Mouse (Mus musculus): ENCODE measurements around the gene Sema4d.

The Sema4d gene

DNA sequence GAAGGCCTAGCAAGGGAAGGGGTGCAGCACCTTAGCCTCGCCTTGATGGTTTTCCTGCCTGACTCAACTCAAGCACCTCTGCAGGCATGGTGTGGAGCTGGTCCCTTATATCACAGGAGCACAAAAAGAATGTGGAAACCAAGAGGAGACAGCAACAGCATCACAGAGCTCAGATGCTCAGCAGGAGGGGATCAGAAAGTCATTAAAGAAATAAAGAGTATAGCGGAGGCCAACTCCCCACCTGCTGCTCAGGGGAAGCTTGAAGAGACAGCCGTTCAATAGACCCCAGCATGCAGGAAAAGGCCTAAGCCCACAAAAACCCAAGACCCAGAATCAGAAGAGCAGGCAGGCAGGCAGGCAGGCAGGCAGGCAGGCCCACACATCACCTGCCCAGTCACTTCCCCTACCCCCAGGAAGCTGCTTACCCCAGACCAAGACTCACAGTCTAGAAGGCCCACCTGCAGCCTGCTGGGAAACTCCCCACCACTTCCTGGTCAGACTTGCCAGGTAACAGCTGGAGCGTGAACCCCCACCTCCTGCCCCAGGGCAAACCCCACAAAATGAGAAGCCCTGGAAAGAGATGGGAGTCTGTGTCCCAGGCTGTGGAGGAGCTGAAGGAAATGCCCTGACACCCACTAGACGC is 39.6 kb downstream of the Sema4d start:
- DNase-seq (ENCODE audit: low spot score), result no peak

DNA sequence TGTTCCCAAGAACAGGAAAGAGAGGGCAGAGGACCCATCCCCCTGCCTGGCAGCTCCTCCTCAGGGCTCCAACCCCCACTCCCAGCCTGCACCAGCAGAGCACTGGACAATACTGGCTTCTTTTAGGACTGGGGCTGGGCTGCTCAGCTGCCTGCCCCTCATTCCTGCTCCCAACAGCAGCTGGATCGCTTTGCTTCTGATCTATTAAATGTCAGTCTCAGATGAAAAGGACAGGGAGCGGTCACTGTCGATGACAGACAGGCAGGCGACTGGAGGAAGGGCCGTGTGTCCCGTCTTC is 40.4 kb downstream of the Sema4d start:
- no peak for DNase-seq (ENCODE audit: low spot score)

DNA sequence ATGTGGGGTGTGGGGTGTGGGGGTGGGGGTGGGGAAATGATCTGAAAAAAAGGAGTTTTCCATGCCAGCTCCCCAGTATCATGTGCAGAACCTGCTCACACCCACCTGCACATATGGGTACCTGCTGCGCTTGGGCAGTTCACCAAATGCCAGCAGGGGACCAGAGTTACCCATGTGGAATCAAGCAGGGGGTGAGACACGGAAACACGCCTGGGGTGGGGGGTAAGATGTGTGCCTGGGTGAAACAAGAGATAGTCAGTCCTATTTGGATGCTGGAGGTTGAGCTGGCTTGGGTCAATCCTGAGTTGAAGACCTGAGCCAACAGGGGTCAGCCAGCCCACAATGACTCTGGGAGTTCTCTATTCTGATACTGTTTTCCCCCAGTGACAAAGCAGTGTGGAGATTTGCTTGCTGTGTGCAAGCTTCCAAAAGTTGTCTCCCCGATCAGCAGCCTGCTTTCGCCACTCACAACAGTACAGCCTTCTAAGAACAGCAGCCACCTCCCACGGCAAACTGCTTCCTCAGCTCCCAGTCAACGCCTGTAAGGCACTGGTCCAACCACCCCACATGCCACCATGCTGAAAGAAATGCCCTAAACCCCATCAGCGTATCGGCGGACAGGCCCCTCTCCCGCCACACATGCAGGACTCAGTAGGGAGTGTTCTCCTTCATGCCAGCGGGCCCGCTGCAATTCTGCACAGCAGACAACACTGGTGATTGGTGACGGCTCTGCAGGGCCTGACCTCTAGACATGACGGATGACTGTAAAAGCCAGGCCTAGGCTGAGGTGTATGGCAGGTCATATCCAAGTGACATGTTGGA is 41.0 kb downstream of the Sema4d start:
- no peak for DNase-seq (ENCODE audit: low spot score)

DNA sequence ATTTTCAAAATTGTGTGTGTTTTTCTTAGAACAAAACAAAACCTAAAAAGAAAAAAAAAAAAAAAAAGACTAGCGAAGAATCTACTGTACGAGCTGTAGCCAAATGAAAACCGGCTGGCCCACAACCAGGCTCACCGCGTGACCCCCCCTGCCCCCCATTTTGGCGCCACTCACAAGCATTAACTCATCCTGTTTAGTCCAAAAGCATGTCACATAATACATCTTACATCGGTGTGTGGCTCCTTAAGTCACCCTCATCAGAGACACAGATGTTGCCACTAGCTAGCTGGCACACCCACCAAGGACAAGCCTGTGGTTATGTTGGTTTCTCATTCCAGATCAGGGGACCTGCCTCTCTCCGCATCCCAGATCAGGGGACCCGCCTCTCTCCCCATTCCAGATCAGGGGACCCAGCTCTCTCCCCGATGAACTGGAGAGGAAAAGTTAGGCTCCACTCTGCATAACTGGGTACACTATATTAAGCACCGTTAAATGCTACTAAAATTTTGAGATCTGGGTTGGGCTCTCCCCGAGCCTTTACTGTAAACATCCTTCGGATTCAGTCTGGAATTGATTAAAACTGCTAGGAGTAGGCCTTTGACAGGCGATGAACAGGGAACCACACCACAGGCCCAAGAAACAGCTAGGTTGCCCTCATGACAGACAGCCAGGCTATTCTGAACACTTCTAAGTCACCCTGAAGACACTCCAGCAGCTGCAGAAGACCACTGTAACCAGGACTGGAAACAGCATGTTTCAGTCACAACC is 43.8 kb downstream of the Sema4d start:
- no peak for DNase-seq (ENCODE audit: low spot score)

DNA sequence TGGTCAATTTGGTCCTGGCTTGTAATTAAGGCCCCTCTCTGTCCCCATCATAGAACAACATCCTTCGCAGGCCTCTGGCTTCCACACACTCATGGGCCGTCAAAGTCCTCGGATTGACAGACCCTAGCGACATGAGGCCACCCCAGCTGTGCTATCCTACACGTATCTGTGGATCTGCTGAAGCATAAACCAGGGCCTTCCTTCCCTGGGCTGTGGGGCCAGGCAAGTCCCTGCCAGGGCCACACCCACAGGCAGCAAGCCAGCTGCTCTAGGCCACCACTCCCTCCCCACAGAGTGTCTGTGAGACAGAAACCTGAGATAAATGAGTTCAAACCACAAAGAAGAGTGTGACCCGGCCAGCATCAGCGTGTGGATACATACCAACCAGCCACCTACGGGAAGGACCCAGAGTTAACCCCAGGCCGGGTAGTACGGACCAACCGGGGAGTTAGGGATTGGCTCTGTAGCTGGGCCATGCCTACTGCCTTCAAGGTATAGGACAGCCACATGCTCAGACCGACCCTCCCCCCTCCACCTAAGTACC is 45.5 kb downstream of the Sema4d start:
- DNase-seq (ENCODE audit: low spot score), result no peak

DNA sequence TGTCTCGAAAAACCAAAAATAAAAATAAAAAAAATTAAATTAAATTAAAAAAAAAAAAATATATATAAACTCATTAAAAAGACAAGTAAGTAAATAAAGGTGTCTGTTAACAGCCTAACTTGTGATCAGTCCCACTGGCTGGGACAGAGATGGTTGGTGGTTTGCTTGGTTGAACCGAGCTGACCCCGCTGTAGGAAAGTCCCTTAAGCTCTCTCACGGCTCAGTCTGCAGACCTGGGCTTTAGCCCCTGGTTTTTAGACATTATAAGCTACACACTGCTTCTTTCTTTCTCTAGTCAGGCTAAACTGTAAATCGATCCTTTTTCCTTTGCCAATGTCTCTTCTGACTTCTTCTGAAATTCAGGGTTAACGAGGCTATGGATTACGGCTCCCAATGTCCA is 46.5 kb downstream of the Sema4d start:
- no peak for DNase-seq (ENCODE audit: low spot score)

DNA sequence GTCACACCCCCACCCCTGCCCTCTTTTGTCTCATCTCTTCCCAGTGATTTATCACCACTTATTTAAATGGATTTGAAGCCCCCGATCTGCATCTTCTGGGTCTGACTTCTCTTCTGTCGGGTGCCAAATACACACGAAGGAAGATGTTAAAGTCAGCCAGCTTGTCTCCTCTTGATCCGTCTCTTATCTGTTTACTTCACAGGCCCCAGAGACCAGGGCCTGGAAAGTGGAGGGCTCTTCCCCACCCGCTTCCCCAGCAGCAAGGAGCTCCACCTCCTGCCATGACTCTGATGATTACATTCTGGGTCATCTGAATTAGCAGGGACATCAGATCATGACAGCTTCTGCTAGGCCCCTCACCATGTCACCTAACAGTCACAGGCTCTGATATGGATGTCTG is 47.7 kb downstream of the Sema4d start:
- no peak for DNase-seq (ENCODE audit: low spot score)

DNA sequence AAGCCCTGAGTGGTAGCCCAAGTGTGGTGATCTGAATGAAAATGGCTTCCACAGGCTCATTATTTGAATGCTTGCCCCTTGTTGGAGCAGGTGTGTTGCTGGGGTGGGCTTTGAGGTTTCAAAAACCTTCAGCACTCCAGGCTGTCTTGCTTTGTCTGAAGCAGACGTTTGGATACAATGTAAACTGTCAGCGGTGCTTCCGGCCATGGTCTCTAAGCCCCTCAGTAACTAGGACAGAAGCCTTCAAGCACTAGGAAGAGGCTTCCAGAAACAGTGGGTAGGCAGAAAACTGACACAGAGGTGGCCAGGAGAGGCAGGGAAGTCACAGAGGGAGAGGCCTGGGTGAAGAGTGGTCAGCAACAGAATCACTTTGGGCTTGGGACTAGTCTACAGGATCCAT is 49.7 kb downstream of the Sema4d start:
- no peak for DNase-seq (ENCODE audit: low spot score)

DNA sequence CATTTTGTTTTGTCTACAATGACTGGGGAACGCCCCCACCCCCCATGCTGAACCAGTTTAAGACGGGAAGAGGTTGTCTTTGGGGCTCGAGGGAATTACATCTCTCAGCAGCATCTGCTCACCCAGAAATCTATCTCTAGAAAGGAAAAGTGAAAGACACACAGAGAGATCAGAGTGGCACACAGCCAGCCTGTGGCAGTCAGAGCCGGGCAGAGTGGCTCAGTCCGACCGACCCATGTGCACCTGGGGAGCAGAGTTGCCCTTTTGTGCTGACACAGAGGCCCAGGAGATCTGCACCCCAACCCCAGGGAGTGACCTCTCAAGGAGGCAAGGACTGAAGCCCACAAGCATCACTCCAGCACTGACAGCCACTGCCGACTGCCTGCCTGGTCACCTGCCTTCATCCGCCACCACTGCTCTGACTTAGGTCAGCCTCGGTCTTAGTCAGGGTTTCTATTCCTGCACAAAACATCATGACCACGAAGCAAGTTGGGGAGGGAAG is 50.9 kb downstream of the Sema4d start:
- no peak for DNase-seq (ENCODE audit: low spot score)

DNA sequence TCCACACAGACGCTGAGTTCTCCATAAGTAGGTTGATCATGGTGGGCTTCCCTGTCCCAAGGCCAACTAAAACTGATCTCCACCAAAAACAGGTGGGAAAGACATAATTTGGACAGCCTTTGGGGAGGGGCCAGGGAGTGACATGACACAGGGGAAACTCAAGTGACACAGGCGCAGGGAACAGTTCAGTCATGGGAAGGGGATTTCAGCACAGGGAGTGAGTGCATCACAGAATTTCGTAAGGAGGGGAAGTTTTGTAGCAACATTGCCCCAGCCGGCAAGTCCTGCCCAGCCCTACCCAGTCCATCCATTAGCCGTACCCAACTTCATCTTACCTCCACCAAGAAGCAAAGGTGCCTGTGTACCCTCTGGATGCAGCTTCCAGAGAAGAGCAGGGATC is 52.8 kb downstream of the Sema4d start:
- no peak for DNase-seq (ENCODE audit: low spot score)

DNA sequence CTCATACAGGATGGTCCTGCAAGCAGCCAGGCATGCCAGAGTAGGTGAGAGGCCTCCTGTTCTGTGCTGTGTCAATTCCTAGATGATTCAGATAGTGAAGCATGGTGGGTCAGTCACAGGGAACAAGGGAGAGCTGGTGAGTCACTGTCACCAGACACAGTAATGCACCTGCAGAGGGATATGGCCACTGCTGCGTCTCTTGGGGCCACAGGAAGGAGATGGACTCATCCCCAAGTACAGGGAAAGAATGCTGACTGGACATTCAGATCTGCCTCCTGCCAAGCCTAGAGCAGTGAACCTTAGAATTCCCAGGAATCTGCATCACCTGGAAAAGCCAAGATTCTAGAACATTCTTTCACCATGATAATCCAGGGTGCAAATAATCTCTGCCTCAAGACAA is 53.8 kb downstream of the Sema4d start:
- DNase-seq (ENCODE audit: low spot score), result no peak

DNA sequence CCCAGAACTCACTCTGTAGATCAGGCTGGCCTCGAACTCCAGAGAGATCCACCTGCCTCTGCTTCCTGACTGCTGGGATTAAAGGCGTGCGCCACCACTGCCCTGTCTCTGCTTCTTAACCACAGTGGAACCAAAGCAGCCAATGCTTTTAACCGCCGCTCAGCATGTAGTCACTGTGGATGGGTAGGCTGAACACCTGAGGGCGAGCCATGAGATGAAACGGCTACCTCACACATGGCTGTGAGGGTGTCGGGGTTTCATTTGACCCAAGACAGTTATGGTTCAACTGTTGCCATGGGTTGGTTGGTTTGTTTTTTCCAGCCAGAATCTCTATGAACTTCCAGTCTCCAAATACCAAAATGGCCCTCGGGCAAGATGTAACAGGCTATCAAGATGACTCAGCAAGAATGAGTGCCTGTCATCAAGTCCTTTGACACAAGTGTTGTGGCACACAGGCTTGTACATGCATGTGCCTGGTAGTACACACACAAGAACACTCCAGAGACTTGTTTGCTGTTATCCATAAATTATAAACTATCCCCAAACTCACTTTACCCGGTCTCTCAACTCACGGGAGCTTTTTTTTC is 54.9 kb downstream of the Sema4d start:
- DNase-seq (ENCODE audit: low spot score), result no peak

DNA sequence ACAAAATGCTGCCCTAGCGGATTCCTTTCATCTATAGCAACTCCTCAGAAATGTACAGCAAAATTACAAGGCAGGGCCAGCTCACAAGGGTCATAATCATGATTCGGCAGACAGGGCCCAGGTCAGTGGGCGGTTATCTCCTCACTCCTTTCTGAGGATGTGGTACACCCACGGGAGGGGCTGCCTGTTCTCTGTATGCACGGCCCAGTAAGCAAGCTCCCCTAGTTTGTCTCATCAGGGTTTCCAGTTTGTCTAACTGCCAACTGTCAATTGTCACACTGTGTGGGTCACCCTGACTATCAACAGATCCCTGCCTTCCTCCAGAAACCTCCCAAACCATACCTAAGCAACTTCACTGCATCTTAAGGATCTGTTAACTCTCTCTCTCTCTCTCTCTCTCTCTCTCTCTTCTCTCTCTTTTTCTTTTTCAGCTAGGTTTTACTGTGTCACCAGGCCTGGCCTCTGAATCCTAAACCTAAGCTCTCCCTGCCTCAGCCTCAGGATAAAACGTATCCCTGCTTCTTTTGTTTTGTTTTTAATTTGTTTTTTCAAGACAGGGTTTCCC is 55.5 kb downstream of the Sema4d start:
- DNase-seq (ENCODE audit: low spot score), result no peak

DNA sequence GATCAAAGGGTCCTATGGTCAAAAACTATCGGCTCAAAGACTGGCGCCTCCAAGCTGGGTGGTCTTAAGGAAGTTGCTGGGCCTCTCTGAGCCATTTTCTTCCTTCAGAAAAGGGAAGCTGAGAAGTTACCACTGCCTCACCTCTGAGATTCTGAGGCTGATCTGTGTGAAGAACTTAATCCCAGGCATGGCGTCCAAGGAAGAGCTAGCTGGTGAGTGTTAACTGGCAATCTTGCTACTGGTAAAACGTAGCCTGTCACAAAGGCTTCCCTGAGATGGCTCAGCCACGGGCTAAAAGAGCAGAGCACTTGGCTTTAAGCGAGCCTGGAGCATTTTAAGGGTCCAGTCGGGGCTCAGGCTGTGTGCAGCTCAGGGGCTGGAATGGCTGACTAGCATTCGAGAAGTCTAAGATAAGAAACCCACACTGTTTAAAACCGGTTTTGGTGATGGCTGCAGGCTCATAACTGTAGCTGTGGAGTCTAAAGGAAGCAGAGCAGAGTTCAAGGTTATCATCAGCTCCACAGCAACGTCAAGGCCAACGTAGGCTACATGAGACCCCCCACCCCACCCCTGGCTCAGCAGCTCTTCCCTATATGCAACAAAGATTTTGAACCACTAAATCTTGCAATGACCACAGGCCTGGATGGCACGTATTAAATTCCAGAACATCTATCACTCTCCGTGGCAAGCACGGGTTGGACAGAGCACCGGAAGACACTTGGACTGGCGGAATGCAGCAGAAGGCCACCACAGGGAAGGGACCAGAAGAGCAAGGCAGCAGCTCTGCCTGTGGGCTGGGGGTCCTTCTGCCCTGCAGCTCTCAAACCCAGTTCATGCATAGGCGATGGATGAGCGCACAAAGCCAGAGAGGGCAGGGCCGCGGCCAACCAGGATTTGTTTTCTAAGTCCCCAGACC is 56.3 kb downstream of the Sema4d start:
- DNase-seq (ENCODE audit: low spot score), result no peak

DNA sequence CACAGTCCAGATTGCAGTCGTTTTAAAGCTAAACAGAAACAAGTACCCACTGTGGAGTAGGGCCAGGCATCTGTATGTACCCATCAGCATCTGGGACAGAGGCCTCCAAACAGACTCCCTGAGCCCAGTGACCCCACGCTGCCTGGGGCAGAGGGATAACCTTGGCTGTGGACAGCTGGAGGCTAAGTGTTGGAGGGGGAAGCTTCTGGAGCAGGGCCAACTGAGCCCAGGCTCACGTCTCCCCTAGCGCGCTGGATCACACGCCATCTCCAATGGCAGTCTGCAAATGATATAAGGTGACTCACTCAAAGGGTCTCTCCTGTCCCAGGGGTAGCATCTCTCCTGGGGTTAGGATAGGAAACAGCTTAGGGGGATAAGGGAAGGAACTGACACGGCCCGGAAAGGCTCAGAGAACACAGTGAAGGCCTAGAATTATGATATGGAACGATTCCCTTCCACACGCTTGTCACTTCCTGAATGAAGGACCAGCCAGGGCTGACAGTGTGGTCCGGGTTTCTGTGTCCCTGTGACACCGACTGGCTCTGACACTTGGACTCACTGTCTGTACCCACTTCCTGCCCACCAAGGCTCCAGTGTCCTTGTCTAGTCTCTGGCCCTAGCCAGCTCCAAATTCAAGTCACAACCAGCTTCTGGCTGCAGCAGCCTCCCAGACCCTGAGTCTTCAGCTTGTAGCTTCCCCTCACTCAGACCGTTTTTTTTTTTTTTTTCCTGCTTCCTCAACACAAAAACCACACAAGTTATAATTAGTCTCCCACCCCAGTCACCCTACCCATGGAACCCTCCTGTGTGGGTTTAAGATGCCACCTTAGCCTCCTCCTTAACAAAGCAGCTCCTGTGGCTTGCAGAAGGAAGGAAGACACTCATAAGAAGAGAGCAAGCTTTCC is 57.3 kb downstream of the Sema4d start:
- DNase-seq (ENCODE audit: low spot score), result no peak

DNA sequence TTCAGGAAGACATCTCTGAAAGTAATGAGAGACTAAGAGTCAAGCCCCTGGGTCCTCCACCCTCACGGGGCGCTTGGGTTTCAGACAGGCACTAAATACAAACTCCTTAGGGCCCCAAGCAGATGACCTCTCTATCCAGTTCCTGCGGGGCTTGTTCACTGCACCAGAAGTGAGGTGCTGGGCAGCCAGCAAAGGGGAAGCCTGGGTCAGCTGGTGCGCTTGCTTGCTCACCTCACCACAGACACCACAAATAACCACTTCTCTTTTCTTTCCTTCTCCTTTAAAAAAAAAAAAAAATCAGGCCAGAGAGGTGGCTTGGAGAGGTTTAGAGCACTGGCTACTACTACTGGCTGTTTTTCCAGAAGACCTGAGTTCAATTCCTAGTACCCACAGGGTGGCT is 59.0 kb downstream of the Sema4d start:
- DNase-seq (ENCODE audit: low spot score), result no peak

DNA sequence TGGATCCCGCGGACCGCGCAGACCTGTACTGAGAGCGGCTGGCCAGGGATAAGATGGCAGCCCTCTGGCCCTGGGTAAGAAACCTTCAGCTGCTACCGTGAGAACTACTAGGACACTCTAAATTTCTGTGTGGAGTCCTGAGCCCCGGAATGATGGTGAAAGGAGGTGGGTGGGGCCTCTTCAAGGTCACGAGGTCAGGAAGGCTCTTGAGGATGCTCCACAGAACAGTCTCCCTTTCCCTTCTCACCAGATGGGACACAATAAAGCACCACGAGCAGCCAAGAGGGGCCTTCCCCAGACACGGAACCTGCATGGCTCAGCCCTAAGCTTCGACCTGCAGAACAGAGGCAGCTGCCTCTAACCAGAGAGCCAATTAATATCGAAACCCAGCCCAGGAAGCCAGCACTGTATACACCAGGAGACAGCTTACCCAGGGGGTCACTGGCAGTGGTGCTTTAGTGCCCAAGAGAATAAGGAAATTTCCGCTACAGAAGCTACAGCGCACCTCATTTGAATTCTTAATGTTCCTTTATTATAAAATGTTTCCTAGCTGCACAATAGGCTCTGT is 61.4 kb downstream of the Sema4d start:
- DNase-seq (ENCODE audit: low spot score), result no peak

DNA sequence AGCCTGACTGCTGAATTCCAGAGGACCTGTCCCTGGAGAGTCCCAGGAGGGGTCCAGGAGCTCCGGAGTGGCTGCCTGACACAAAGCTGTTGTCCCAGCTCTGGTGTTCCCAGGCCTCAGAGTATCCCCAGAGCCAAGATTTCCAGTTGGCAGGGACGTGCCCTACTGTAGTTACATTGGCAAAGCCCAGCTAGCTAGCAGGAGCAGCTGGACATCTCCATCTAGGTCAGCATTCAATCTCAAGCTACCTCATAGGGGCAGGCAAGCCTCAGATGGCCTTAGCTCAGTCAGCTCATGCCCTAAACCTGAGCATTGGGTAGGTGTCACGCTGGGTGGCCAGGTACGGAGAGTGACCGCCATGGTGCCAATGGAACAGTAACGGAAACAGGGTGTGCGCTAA is 62.1 kb downstream of the Sema4d start:
- DNase-seq (ENCODE audit: low spot score), result no peak

DNA sequence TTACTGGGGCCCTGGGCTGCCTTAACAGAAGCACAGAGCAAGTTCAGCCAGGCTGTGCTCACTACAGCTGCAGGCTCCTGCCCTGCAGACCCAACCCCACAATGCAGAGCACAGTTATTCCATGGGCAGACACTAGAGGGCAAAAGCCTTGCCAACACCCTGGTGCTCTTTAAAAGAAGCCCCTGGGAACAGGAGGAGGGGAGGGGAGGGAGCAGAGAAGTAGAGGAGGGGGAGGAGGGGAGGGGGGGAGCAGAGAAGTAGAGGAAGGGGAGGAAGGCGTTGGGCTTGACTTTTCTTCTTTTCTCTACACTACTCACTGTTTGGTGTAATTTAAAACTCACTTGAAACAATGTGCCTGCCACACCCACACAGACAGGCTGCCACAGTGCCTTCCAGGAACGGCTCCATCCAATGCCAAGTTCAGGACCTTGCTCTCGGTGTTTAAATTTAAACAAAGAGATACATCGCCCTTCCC is 63.6 kb downstream of the Sema4d start:
- DNase-seq (ENCODE audit: low spot score), result no peak

Measured in urinary bladder, postnatal 10 days (tissue).